Mouse (Mus musculus) MEL (cell line): ENCODE results near the gene Herc1.
A peak's percentile ranks its signal among the peaks of the same experiment; 100 is the strongest.

ENCODE experiments used
- CHD1 ChIP-seq: IDR thresholded peaks from 2 replicates; pipeline ENCODE4 v1.6.1; 2012; ENCODE audit warnings: low read depth, mild to moderate bottlenecking, inconsistent platforms, low read length, improper control_type of control experiment
- CHD2 ChIP-seq: IDR thresholded peaks from 2 replicates; pipeline ENCODE4 v1.6.1; 2011; ENCODE audit warnings: low read length, improper control_type of control experiment
- CTCF ChIP-seq, 3 experiments: IDR thresholded peaks in 2 of 3; conservative IDR thresholded peaks in 1 of 3; 2 replicates each; pipeline ENCODE4 v1.5.1; 2011 to 2012; ENCODE audit warnings: low read length in 3 of 3, low read depth in 2 of 3, mild to moderate bottlenecking in 2 of 3, improper control_type of control experiment in 1 of 3, inconsistent platforms in 1 of 3, mixed read lengths in 1 of 3, moderate library complexity in 1 of 3; ENCODE audit not compliant: control insufficient read depth in 1 of 3, insufficient read depth in 1 of 3, poor library complexity in 1 of 3, severe bottlenecking in 1 of 3
- E2F4 ChIP-seq: IDR thresholded peaks from 2 replicates; pipeline ENCODE4 v1.6.1; 2011; ENCODE audit warnings: low read depth, low read length, improper control_type of control experiment, borderline replicate concordance
- ELF1 ChIP-seq: IDR thresholded peaks from 2 replicates; pipeline ENCODE4 v1.6.1; 2014; ENCODE audit warnings: low read depth, mild to moderate bottlenecking, inconsistent platforms, low read length, improper control_type of control experiment, moderate library complexity
- EP300 ChIP-seq, 2 experiments: IDR thresholded peaks; 2 replicates each; pipeline ENCODE4 v1.6.1; 2011; ENCODE audit warnings: improper control_type of control experiment in 2 of 2, low read length in 2 of 2, low read depth in 1 of 2, mild to moderate bottlenecking in 1 of 2
- GATA1 ChIP-seq: IDR thresholded peaks from 2 replicates; pipeline ENCODE4 v1.6.1; 2011; ENCODE audit warnings: low read depth, low read length, improper control_type of control experiment
- HCFC1 ChIP-seq: IDR thresholded peaks from 2 replicates; pipeline ENCODE4 v1.6.1; 2012; ENCODE audit warnings: low read depth, mild to moderate bottlenecking, inconsistent platforms, low read length, improper control_type of control experiment, moderate library complexity
- MAFK ChIP-seq: IDR thresholded peaks from 2 replicates; pipeline ENCODE4 v1.6.1; 2011; ENCODE audit warnings: low read depth, mild to moderate bottlenecking, low read length, improper control_type of control experiment, borderline replicate concordance
- POLR2A ChIP-seq, 2 experiments: IDR thresholded peaks; 2 replicates each; pipeline ENCODE4 v1.6.1; 2011 to 2012; ENCODE audit warnings: low read length in 2 of 2, mild to moderate bottlenecking in 2 of 2, control low read depth in 1 of 2, improper control_type of control experiment in 1 of 2, low read depth in 1 of 2, moderate library complexity in 1 of 2; ENCODE audit not compliant: control insufficient read depth in 1 of 2, insufficient read depth in 1 of 2, poor library complexity in 1 of 2
- POLR2AphosphoS2 ChIP-seq: IDR thresholded peaks from 2 replicates; pipeline ENCODE4 v1.6.1; 2011; ENCODE audit warnings: low read length, improper control_type of control experiment
- RAD21 ChIP-seq: IDR thresholded peaks from 2 replicates; pipeline ENCODE4 v1.6.1; 2011; ENCODE audit warnings: mild to moderate bottlenecking, low read depth, low read length, improper control_type of control experiment
- USF1 ChIP-seq: IDR thresholded peaks from 2 replicates; pipeline ENCODE4 v1.6.1; 2014; ENCODE audit warnings: low read depth, mild to moderate bottlenecking, inconsistent platforms, low read length, improper control_type of control experiment, moderate library complexity
- ZC3H11A ChIP-seq: IDR thresholded peaks from 2 replicates; pipeline ENCODE4 v1.6.1; 2012; ENCODE audit warnings: low read depth, mild to moderate bottlenecking, inconsistent platforms, low read length, improper control_type of control experiment

DNA sequence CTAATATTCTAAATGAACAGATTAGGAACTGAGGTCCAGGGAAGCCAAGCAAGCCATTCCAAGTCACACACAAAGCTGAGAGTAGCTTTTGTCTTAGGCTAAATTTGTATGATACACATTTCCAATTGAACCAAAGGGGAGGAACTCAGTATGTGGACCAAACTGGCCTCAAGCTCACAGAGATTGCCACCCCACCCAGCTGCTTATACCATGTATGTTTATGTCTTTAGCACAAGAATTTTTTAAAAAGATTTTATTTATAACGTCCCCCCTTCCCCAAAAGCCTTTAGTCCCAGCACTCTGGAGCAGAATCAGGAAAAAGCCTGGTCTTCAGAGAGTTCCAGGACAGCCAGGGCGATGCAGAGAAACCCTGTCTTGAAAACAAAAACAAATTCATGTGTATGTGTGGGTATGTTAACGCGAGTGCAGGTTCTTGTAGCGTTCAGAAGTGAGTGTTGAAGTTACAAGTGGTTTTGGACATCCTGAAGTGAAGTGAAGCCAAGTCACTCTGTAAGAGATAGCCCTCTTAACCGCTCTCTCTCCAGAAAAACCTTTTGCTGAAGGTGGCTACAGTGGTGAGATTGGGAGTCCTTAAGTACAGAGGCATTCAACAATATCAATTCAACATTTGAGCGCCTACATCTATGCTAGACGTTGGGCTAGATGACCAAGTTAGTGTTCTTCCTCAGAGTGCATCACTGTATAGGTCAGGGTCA, 948 bp upstream of the Herc1 start:
- TF ChIP-seq HCFC1 (no peak), USF1 (no peak), CTCF (IDR thresholded peaks at IDR 0.05 in 2 of 3, conservative IDR thresholded peaks at IDR 0.05 in 1 of 3; ENCODE audit: control insufficient read depth in 1 of 3, insufficient read depth in 1 of 3, low read depth in 2 of 3, low read length in 3 of 3, poor library complexity in 1 of 3, severe bottlenecking in 1 of 3) (no peak), POLR2AphosphoS2 (no peak), GATA1 (no peak), POLR2A (IDR thresholded peaks at IDR 0.05; ENCODE audit: control insufficient read depth in 1 of 2, insufficient read depth in 1 of 2, low read depth in 1 of 2, low read length in 2 of 2, poor library complexity in 1 of 2) (no peak), ZC3H11A (no peak), CHD1 (no peak), EP300 (IDR thresholded peaks at IDR 0.05; ENCODE audit: low read depth in 1 of 2, low read length in 2 of 2) (peak in 1 of 2 experiments; percentile 41; a peak in 2 of 4 replicates), E2F4 (0 out of 2 replicates have a peak, but pooled peaks have one; percentile 48), CHD2 (no peak), RAD21 (no peak), MAFK (no peak), ELF1 (no peak)
